In genomic region chr7:142537879-142538278, GRCm38 (mm10) we compare ENCODE assay signal across 8 mouse cellular contexts. TPM values are rescaled to one million over a fixed set of nuclear protein-coding genes. Genes with fewer than 3 reads are reported as not detected.
DNase-seq lines count a peak whose midpoint lies in the region; ATAC-seq and TF ChIP-seq lines count a peak whose summit lies in the region.

No protein-coding gene starts in this region.

- intact Hi-C loops in left cerebral cortex, postnatal 10 days (cut with DNase I): loop anchor here (2.0 to 5.0 kb wide), 2 partner anchors 43 to 134 kb away; no protein-coding TSS in a partner anchor

- in situ Hi-C loops in ES-E14 (cut with MboI; ENCODE audit: low sequenced_read_pairs in 2 of 2, unreplicated experiment in 2 of 2): no loop called here

- H3K36me3 ChIP-seq in ES-E14 (ENCODE audit: control insufficient read depth, insufficient read depth, low read length, poor library complexity, severe bottlenecking): peaks cover 8% of the 10 kb centered on the region; the same call in 1 of the 2 replicates
- 0 out of 2 replicates have a peak, but pooled peaks cover 17% of the 10 kb centered on the region for H3K36me3 ChIP-seq in hindbrain, embryonic 12.5 days

- H3K27ac ChIP-seq in ES-E14 (ENCODE audit: insufficient read depth, low read depth, low read length, poor library complexity, severe bottlenecking): no peak overlapping the region
- H3K27ac ChIP-seq in bone marrow macrophage, adult 2 months (ENCODE audit: insufficient read depth, low read depth, low read length): no peak overlapping the region
- peak overlapping the region; percentile 85 for H3K27ac ChIP-seq in hindbrain, embryonic 12.5 days

- TF ChIP-seq POLR2A in bone marrow macrophage, adult 2 months (IDR thresholded peaks at IDR 0.05; ENCODE audit: borderline replicate concordance, low read depth, low read length): no peak

- no peak overlapping the region for H3K9ac ChIP-seq in ES-E14 (ENCODE audit: insufficient read depth, low read depth, low read length, poor library complexity, severe bottlenecking)
- peak overlapping the region; percentile 41; the same call in 1 of the 2 replicates for H3K9ac ChIP-seq in hindbrain, embryonic 12.5 days

- peak; percentile 67 for TF ChIP-seq CTCF in bone marrow macrophage, adult 2 months (IDR thresholded peaks at IDR 0.05; ENCODE audit: low read depth, low read length)

- DNase-seq in ES-E14 (ENCODE audit: low read depth, low spot score): peak; percentile 80
- DNase-seq in left cerebral cortex, postnatal 10 days (ENCODE audit: extremely low spot score in 1 of 2, low spot score in 2 of 2): peak; percentile 51 to 83
- peak; percentile 88 for DNase-seq in right cerebral cortex, postnatal 4 days

- 9% methylated on average over 6 of the region's 6 CpGs for WGBS in hindbrain, embryonic 12.5 days

- ATAC-seq in erythroblast, adult 5-6 weeks (replicated peaks; ENCODE audit: low FRiP score, poor library complexity, severe bottlenecking): peak; percentile 47; the same call in 1 of the 2 replicates
- ATAC-seq in hindbrain, embryonic 12.5 days (ENCODE audit: low FRiP score): 0 out of 2 replicates have a peak, but pooled peaks have one; percentile 44
- ATAC-seq in megakaryocyte, adult 5-6 weeks (ENCODE audit: poor library complexity, severe bottlenecking): peak; percentile 39; the same call in 1 of the 2 replicates
- ATAC-seq in activated CD4-positive, CD25-positive, alpha-beta regulatory T cell, adult 4 months: no peak

- no peaks in the 10 kb centered on the region for H3K9me3 ChIP-seq in ES-E14 (ENCODE audit: control insufficient read depth, insufficient read depth, low read depth, low read length)
- no peaks in the 10 kb centered on the region for H3K9me3 ChIP-seq in hindbrain, embryonic 12.5 days (replicated peaks)

- no peak overlapping the region for H3K4me3 ChIP-seq in ES-E14 (ENCODE audit: insufficient read depth in 1 of 2, low read depth in 1 of 2, low read length in 2 of 2, poor library complexity in 1 of 2, severe bottlenecking in 1 of 2)
- H3K4me3 ChIP-seq in bone marrow macrophage, adult 2 months (ENCODE audit: insufficient read depth, low read length): no peak overlapping the region
- H3K4me3 ChIP-seq in hindbrain, embryonic 12.5 days: no peak overlapping the region

- no peak overlapping the region for H3K4me2 ChIP-seq in hindbrain, embryonic 12.5 days (replicated peaks)

- H3K27me3 ChIP-seq in hindbrain, embryonic 12.5 days: no peaks in the 10 kb centered on the region

- H3K4me1 ChIP-seq in ES-E14 (ENCODE audit: control insufficient read depth in 2 of 2, insufficient read depth in 2 of 2, low read length in 2 of 2, poor library complexity in 1 of 2): peaks cover 2 to 17% of the 10 kb centered on the region in 2 experiments; a peak in 3 of 4 replicates
- peaks cover 14% of the 10 kb centered on the region for H3K4me1 ChIP-seq in bone marrow macrophage, adult 2 months (ENCODE audit: control insufficient read depth, insufficient read depth, low read length)
- H3K4me1 ChIP-seq in hindbrain, embryonic 12.5 days: peaks cover 46% of the 10 kb centered on the region

TF ChIP-seq in ES-E14, 5 proteins besides CTCF, POLR2A, EP300 and RAD21:
- TF ChIP-seq MAFK (IDR thresholded peaks at IDR 0.05; ENCODE audit: insufficient read depth, low read depth, low read length) (no peak), ZNF384 (IDR thresholded peaks at IDR 0.05; ENCODE audit: low read depth, low read length) (no peak), CHD2 (IDR thresholded peaks at IDR 0.05; ENCODE audit: low read depth, low read length) (no peak), ZC3H11A (IDR thresholded peaks at IDR 0.05; ENCODE audit: borderline replicate concordance, low read depth, low read length) (no peak), HCFC1 (IDR thresholded peaks at IDR 0.05; ENCODE audit: borderline replicate concordance, insufficient read depth, low read length) (no peak)

RNA-seq across cellular contexts. Expression of gene Mrpl23, which starts 5.4 kb away (rescaled TPM):
- total RNA-seq in ES-E14 (2012; rRNA removed): 45.6 and 49.1 TPM in 2 replicates
- 27.2 and 47.3 TPM in 2 replicates for polyA plus RNA-seq in bone marrow macrophage, adult 2 months (2012; ENCODE audit: insufficient read depth, insufficient read length, missing spikeins)
- not detected in 2 replicates for total RNA-seq in erythroblast, adult 5-6 weeks (2015; ENCODE audit: low replicate concordance)
- 3.7 and 8.1 TPM in 2 replicates for total RNA-seq in erythroblast, adult 5-6 weeks (2017; ENCODE audit: low replicate concordance)
- polyA plus RNA-seq in hindbrain, embryonic 12.5 days (2016; fragmentation: Nextera tagmentation; extraction: Ambion mirVana): 8.4 and 13.4 TPM in 2 replicates
- 1 to 10 TPM; 4.8 to 7.2 TPM for total RNA-seq in left cerebral cortex, postnatal 10 days (2021)
- total RNA-seq in megakaryocyte, adult 5-6 weeks (2015): 3.8 and 12.3 TPM in 2 replicates
- total RNA-seq in megakaryocyte, adult 5-6 weeks (2017): 37.2 and 52.6 TPM in 2 replicates
- polyA plus RNA-seq in activated CD4-positive, CD25-positive, alpha-beta regulatory T cell, adult 4 months (2017; shearing (Covaris generic)): 10 to 100 TPM; 10.2 to 31.9 TPM

RNA-seq across cellular contexts. Expression of gene Tnnt3, which starts 39.2 kb away (rescaled TPM):
- 1.3 and 6.4 TPM in 2 replicates for total RNA-seq in ES-E14 (2012; rRNA removed)
- 5.1 and 6.0 TPM in 2 replicates for polyA plus RNA-seq in bone marrow macrophage, adult 2 months (2012; ENCODE audit: insufficient read depth, insufficient read length, missing spikeins)
- total RNA-seq in erythroblast, adult 5-6 weeks (2015; ENCODE audit: low replicate concordance): not detected in 2 replicates
- 2.0 TPM in 1 of 2 replicates, not detected in the other for total RNA-seq in erythroblast, adult 5-6 weeks (2017; ENCODE audit: low replicate concordance)
- polyA plus RNA-seq in hindbrain, embryonic 12.5 days (2016; fragmentation: Nextera tagmentation; extraction: Ambion mirVana): 1.8 and 5.8 TPM in 2 replicates
- not detected for total RNA-seq in left cerebral cortex, postnatal 10 days (2021)
- total RNA-seq in megakaryocyte, adult 5-6 weeks (2015): 1.4 and 1.5 TPM in 2 replicates
- 3.7 and 3.9 TPM in 2 replicates for total RNA-seq in megakaryocyte, adult 5-6 weeks (2017)
- 1 to 10 TPM; 2.8 to 3.0 TPM for polyA plus RNA-seq in activated CD4-positive, CD25-positive, alpha-beta regulatory T cell, adult 4 months (2017; shearing (Covaris generic))
